Mouse (Mus musculus): ENCODE results near the gene H2-Oa. TPM values are rescaled to one million over a fixed set of nuclear protein-coding genes. Genes with fewer than 3 reads are reported as not detected.
"Not testable (repeated sequence)": the region's sequence is repeated elsewhere in the genome, so short reads cannot be mapped to it uniquely, and the experiment has no call there.

H2-Oa gene
- polyA plus RNA-seq, 1 experiment: 2.5 TPM

- DNase-seq (ENCODE audit: low read depth): no peak
Measured at GRCm38 (mm10) chr17:34143033-34143432, 50.9 kb downstream of the H2-Oa start, which contains the start of gene H2-DMb2. Gene H2-DMb2 (plus strand): TSS chr17:34143307.

GRCm38 (mm10) chr17:34143461-34143860 lies 51.3 kb downstream of the H2-Oa start:
- DNase-seq (ENCODE audit: low read depth): no peak

GRCm38 (mm10) chr17:34144221-34144620 lies 52.1 kb downstream of the H2-Oa start:
- DNase-seq (ENCODE audit: low read depth): not testable (repeated sequence)

Other genes with a start within 250 kb of the H2-Oa start
- 107 and 143 TPM in 2 replicates for gene Cd320, start 249.2 kb upstream of the H2-Oa start, polyA plus RNA-seq (2012; rRNA removed)
- not detected in 2 replicates for gene Gm7029, start 218.5 kb upstream of the H2-Oa start, polyA plus RNA-seq (2012; rRNA removed)
- 2.4 TPM in 2 replicates for gene Kifc1, start 201.7 kb upstream of the H2-Oa start, polyA plus RNA-seq (2012; rRNA removed)
- gene Platr17, start 187.2 kb upstream of the H2-Oa start, polyA plus RNA-seq (2012; rRNA removed): not detected in 2 replicates
- 36.7 and 45.8 TPM in 2 replicates for gene Daxx, start 182.9 kb upstream of the H2-Oa start, polyA plus RNA-seq (2012; rRNA removed)
- gene Tapbp, start 176.4 kb upstream of the H2-Oa start, polyA plus RNA-seq (2012; rRNA removed): 148 and 171 TPM in 2 replicates
- gene Zbtb22, start 176.4 kb upstream of the H2-Oa start, polyA plus RNA-seq (2012; rRNA removed): 46.7 and 60.7 TPM in 2 replicates
- 117 and 144 TPM in 2 replicates for gene Rgl2, start 162.8 kb upstream of the H2-Oa start, polyA plus RNA-seq (2012; rRNA removed)
- 24.1 and 37.0 TPM in 2 replicates for gene Pfdn6, start 152.0 kb upstream of the H2-Oa start, polyA plus RNA-seq (2012; rRNA removed)
- 14.9 and 18.1 TPM in 2 replicates for gene Wdr46, start 151.7 kb upstream of the H2-Oa start, polyA plus RNA-seq (2012; rRNA removed)
- gene B3galt4, start 140.9 kb upstream of the H2-Oa start, polyA plus RNA-seq (2012; rRNA removed): 8.1 and 8.7 TPM in 2 replicates
- 54.5 and 62.2 TPM in 2 replicates for gene Vps52, start 136.5 kb upstream of the H2-Oa start, polyA plus RNA-seq (2012; rRNA removed)
- gene Rps18, start 136.3 kb upstream of the H2-Oa start, polyA plus RNA-seq (2012; rRNA removed): 683 and 816 TPM in 2 replicates
- gene H2-K1, start 92.0 kb upstream of the H2-Oa start, polyA plus RNA-seq (2012; rRNA removed): 2,228 and 2,761 TPM in 2 replicates
- 29.4 and 29.6 TPM in 2 replicates for gene Ring1, start 67.7 kb upstream of the H2-Oa start, polyA plus RNA-seq (2012; rRNA removed)
- gene H2-Ke6, start 64.3 kb upstream of the H2-Oa start, polyA plus RNA-seq (2012; rRNA removed): 75.6 and 95.1 TPM in 2 replicates
- gene Slc39a7, start 60.7 kb upstream of the H2-Oa start, polyA plus RNA-seq (2012; rRNA removed): 207 and 240 TPM in 2 replicates
- gene Rxrb, start 60.5 kb upstream of the H2-Oa start, polyA plus RNA-seq (2012; rRNA removed): 51.3 and 53.0 TPM in 2 replicates
- gene Col11a2, start 52.9 kb upstream of the H2-Oa start, polyA plus RNA-seq (2012; rRNA removed): 0.69 and 1.0 TPM in 2 replicates
- 73.0 and 74.6 TPM in 2 replicates for gene H2-DMa, start 27.2 kb downstream of the H2-Oa start, polyA plus RNA-seq (2012; rRNA removed)
- 110 and 117 TPM in 2 replicates for gene Brd2, start 30.3 kb downstream of the H2-Oa start, polyA plus RNA-seq (2012; rRNA removed)
- 51.4 and 61.0 TPM in 2 replicates for gene H2-DMb2, start 51.0 kb downstream of the H2-Oa start, polyA plus RNA-seq (2012; rRNA removed)
- 87.5 and 107 TPM in 2 replicates for gene H2-DMb1, start 60.7 kb downstream of the H2-Oa start, polyA plus RNA-seq (2012; rRNA removed)
- 23.3 and 27.8 TPM in 2 replicates for gene Tap1, start 95.2 kb downstream of the H2-Oa start, polyA plus RNA-seq (2012; rRNA removed)
- 32.1 and 32.8 TPM in 2 replicates for gene Psmb9, start 95.4 kb downstream of the H2-Oa start, polyA plus RNA-seq (2012; rRNA removed)
- 56.3 and 58.9 TPM in 2 replicates for gene Psmb8, start 105.4 kb downstream of the H2-Oa start, polyA plus RNA-seq (2012; rRNA removed)
- 28.0 and 33.7 TPM in 2 replicates for gene Tap2, start 111.2 kb downstream of the H2-Oa start, polyA plus RNA-seq (2012; rRNA removed)
- gene H2-Ob, start 146.6 kb downstream of the H2-Oa start, polyA plus RNA-seq (2012; rRNA removed): 2.6 and 3.5 TPM in 2 replicates
- gene H2-Ab1, start 165.3 kb downstream of the H2-Oa start, polyA plus RNA-seq (2012; rRNA removed): 534 and 583 TPM in 2 replicates
- 306 and 360 TPM in 2 replicates for gene H2-Aa, start 195.5 kb downstream of the H2-Oa start, polyA plus RNA-seq (2012; rRNA removed)
- gene H2-Eb1, start 213.5 kb downstream of the H2-Oa start, polyA plus RNA-seq (2012; rRNA removed): 161 and 168 TPM in 2 replicates
- 0.05 and 0.06 TPM in 2 replicates for gene H2-Eb2, start 233.3 kb downstream of the H2-Oa start, polyA plus RNA-seq (2012; rRNA removed)

All from gonadal fat pad, adult 2 months (tissue).